Mouse (Mus musculus): ENCODE data around the gene Hmg20a.

DNA sequence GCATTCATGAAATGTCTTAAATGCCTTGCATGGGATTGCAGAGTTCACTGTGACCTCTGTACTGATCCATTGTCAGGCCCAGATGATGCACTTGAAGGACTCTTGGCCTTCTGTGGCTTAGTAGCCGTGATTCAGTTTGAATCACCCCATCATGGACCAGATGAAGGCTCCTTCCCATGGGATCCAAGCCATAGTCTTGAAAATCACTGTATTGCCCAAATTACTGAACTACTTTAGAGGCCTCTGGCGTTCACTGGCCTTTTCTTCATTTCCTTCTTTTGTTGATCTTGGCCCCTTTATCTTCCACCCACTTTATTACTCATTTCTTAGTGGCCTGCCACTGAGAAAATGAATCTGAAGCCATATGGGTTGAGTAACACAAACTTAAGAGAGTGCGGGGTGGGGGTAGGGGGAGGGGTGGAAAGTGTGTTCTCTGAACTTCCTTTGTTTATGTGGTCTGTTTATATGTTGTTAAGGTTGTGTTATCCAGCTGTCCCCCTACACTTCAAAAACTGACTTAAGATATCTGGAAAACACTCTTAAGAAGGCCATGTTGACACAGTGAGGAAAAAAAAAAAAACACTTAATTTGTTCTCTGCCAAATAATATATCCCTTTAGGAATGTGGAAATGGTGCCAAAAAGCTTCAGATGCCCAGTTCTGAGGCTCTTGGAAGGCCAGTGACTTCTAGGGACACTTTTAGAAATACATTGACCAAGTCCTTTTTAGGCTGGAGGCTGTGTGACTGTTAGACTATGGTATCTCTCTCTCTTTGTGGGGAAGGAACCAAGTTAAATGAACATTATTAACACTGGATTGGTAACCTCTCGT, 45.5 kb downstream of the Hmg20a start:
- TF ChIP-seq EP300 (IDR thresholded peaks at IDR 0.05; ENCODE audit: low read depth) (no peak), CTCF (IDR thresholded peaks at IDR 0.05; ENCODE audit: low read depth) (no peak)
